ENCODE assay signal across 8 mouse cellular contexts in genomic region chr8:84708071-84708541, GRCm38 (mm10). TPM values are rescaled to one million over a fixed set of nuclear protein-coding genes. Genes with fewer than 3 reads are reported as not detected.
DNase-seq lines count a peak whose midpoint lies in the region; ATAC-seq lines count a peak whose summit lies in the region.

No protein-coding gene starts in this region.

- H3K36me3 ChIP-seq in hindbrain, embryonic 10.5 days: no peaks in the 10 kb centered on the region
- no peaks in the 10 kb centered on the region for H3K36me3 ChIP-seq in lung, embryonic 16.5 days (ENCODE audit: control insufficient read depth, insufficient read depth, low read length)

- H3K27ac ChIP-seq in brown adipose tissue, adult 24 weeks (replicated peaks; ENCODE audit: low read depth, low read length): peak overlapping the region; percentile 70
- peak overlapping the region; percentile 67; the same call in 1 of the 2 replicates for H3K27ac ChIP-seq in hindbrain, embryonic 10.5 days
- H3K27ac ChIP-seq in lung, embryonic 16.5 days (ENCODE audit: low read length): peak overlapping the region; percentile 93

- peak overlapping the region; percentile 56 for H3K4me2 ChIP-seq in lung, embryonic 16.5 days (ENCODE audit: low read depth, low read length)

- H3K4me1 ChIP-seq in brown adipose tissue, adult 24 weeks (ENCODE audit: control insufficient read depth, insufficient read depth, insufficient read length, low read length): peaks cover 21% of the 10 kb centered on the region
- H3K4me1 ChIP-seq in hindbrain, embryonic 10.5 days (replicated peaks): peaks cover 84% of the 10 kb centered on the region
- H3K4me1 ChIP-seq in lung, embryonic 16.5 days (replicated peaks; ENCODE audit: control insufficient read depth, insufficient read depth, low read length): peaks cover 66% of the 10 kb centered on the region

- peak; percentile 16 to 23 for DNase-seq in cerebellum, postnatal 25 days
- DNase-seq in cerebellum, adult 11 months: no peak
- no peak for DNase-seq in hindbrain, embryonic 10.5 days (ENCODE audit: low spot score)
- peak; percentile 65 for DNase-seq in testis, postnatal 14 days (ENCODE audit: low spot score)
- no peak for DNase-seq in cerebellum, adult 9-10 months
- no peak for DNase-seq in kidney, postnatal 14 days

- peak overlapping the region; percentile 46; the same call in 1 of the 2 replicates for H3K4me3 ChIP-seq in brown adipose tissue, adult 24 weeks (ENCODE audit: insufficient read depth, low read depth, low read length)
- peak overlapping the region; percentile 40 for H3K4me3 ChIP-seq in hindbrain, embryonic 10.5 days
- peak overlapping the region; percentile 34 for H3K4me3 ChIP-seq in lung, embryonic 16.5 days (ENCODE audit: low read length)

- 1% methylated on average over 15 of the region's 15 CpGs for WGBS in hindbrain, embryonic 10.5 days
- WGBS in lung, embryonic 16.5 days: 45% methylated on average over 15 of the region's 15 CpGs

- H3K27me3 ChIP-seq in hindbrain, embryonic 10.5 days (ENCODE audit: insufficient read depth, poor library complexity, severe bottlenecking): peaks cover 99% of the 10 kb centered on the region
- peaks cover 7% of the 10 kb centered on the region for H3K27me3 ChIP-seq in lung, embryonic 16.5 days (ENCODE audit: control insufficient read depth, insufficient read depth, low read depth, low read length)

- H3K9ac ChIP-seq in lung, embryonic 16.5 days (ENCODE audit: low read length): peak overlapping the region; percentile 65

- H3K9me3 ChIP-seq in hindbrain, embryonic 10.5 days: no peaks in the 10 kb centered on the region
- H3K9me3 ChIP-seq in lung, embryonic 16.5 days (ENCODE audit: control insufficient read depth, low read length): no peaks in the 10 kb centered on the region

- ATAC-seq in lung, embryonic 16.5 days (ENCODE audit: low read depth): no peak

RNA-seq across cellular contexts. Expression of gene Lyl1, which starts 6.8 kb away (rescaled TPM):
- 2.9 and 3.1 TPM in 2 replicates for polyA plus RNA-seq in brown adipose tissue, adult 24 weeks (2012; ENCODE audit: insufficient read depth, insufficient read length, missing spikeins)
- polyA plus RNA-seq in hindbrain, embryonic 10.5 days (2016; fragmentation: Nextera tagmentation; extraction: Ambion mirVana): 5.6 and 6.5 TPM in 2 replicates
- 11.4 and 12.5 TPM in 2 replicates for polyA plus RNA-seq in lung, embryonic 16.5 days (2015; fragmentation: Nextera tagmentation; extraction: Ambion mirVana)

RNA-seq across cellular contexts. Expression of gene G430095P16Rik, which starts 14.7 kb away (rescaled TPM):
- 1.9 TPM in 1 of 2 replicates, not detected in the other for polyA plus RNA-seq in brown adipose tissue, adult 24 weeks (2012; ENCODE audit: insufficient read depth, insufficient read length, missing spikeins)
- polyA plus RNA-seq in hindbrain, embryonic 10.5 days (2016; fragmentation: Nextera tagmentation; extraction: Ambion mirVana): 0.54 and 1.9 TPM in 2 replicates
- polyA plus RNA-seq in lung, embryonic 16.5 days (2015; fragmentation: Nextera tagmentation; extraction: Ambion mirVana): 3.1 and 3.7 TPM in 2 replicates

RNA-seq across cellular contexts. Expression of gene Nacc1, which starts 20.4 kb away (rescaled TPM):
- 19.0 and 22.9 TPM in 2 replicates for polyA plus RNA-seq in brown adipose tissue, adult 24 weeks (2012; ENCODE audit: insufficient read depth, insufficient read length, missing spikeins)
- 25.2 and 28.9 TPM in 2 replicates for polyA plus RNA-seq in hindbrain, embryonic 10.5 days (2016; fragmentation: Nextera tagmentation; extraction: Ambion mirVana)
- polyA plus RNA-seq in lung, embryonic 16.5 days (2015; fragmentation: Nextera tagmentation; extraction: Ambion mirVana): 16.9 and 19.5 TPM in 2 replicates

RNA-seq across cellular contexts. Expression of gene Trmt1, which starts 22.0 kb away (rescaled TPM):
- polyA plus RNA-seq in brown adipose tissue, adult 24 weeks (2012; ENCODE audit: insufficient read depth, insufficient read length, missing spikeins): 25.1 and 33.4 TPM in 2 replicates
- 57.8 and 65.9 TPM in 2 replicates for polyA plus RNA-seq in hindbrain, embryonic 10.5 days (2016; fragmentation: Nextera tagmentation; extraction: Ambion mirVana)
- polyA plus RNA-seq in lung, embryonic 16.5 days (2015; fragmentation: Nextera tagmentation; extraction: Ambion mirVana): 54.7 and 58.8 TPM in 2 replicates

RNA-seq across cellular contexts. Expression of gene Ier2, which starts 45.5 kb away (rescaled TPM):
- polyA plus RNA-seq in brown adipose tissue, adult 24 weeks (2012; ENCODE audit: insufficient read depth, insufficient read length, missing spikeins): 17.2 and 62.3 TPM in 2 replicates
- polyA plus RNA-seq in hindbrain, embryonic 10.5 days (2016; fragmentation: Nextera tagmentation; extraction: Ambion mirVana): 89.9 and 94.7 TPM in 2 replicates
- 83.2 and 87.4 TPM in 2 replicates for polyA plus RNA-seq in lung, embryonic 16.5 days (2015; fragmentation: Nextera tagmentation; extraction: Ambion mirVana)

Comparison
In these comparisons a context has a peak if more than half of its experiments do, and no peak if none do; other contexts are left out.
1. DNase-seq: peak in cerebellum, postnatal 25 days (2 of 2) and testis, postnatal 14 days (single experiment); none in cerebellum, adult 11 months (single experiment), hindbrain, embryonic 10.5 days (single experiment), cerebellum, adult 9-10 months (single experiment) and kidney, postnatal 14 days (single experiment).
2. Peak in every context shown above with its lines, with median percentiles within 50 percentile points of each other: H3K27ac ChIP-seq and H3K4me3 ChIP-seq.